Mouse (Mus musculus) 3134 (cell line): ENCODE measurements around the gene Mmp9.

Experiments
- DNase-seq: peaks from one replicate; pipeline ENCODE4 v3.0.0-alpha.2; 2011; ENCODE audit warnings: low spot score; ENCODE audit not compliant: insufficient read length; ENCODE audit errors: extremely low read depth

Mmp9 gene

DNA sequence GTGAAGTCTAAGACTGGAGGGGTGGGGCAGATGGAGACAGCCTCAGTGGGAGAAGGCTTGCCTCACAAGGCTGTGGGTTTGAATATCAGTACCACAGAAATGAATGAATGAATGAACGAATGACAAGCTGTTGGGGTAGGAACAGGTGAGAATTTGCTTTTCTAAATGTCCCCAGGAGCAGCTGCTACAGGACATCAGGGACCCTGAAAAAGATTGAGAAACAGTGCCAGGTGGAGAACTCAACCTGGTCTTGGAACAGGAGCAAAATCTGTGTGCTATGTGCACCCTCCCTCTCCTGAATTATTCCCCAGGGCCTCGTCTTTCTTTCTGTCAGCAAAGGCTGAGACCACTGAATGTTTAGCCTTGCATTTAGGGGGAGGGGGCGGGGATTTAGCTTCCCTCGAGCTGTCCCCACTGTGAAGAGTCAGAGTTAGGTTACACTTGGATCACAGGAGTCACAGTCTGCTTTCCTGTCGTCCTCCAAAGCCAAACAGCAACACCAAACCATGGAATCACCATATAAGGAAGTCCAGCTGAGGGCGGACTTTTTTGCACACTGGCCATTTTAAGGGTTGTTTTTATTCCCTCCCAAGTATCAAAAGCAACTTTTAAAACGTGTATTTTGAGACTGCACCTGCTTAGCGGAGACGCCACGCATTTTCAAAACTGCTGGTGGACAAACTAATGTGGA lies at the start of gene Mmp9:
TSS of gene Mmp9 (plus strand) at position 641 of the 691 bp plus-strand sequence.
- no peak for DNase-seq

DNA sequence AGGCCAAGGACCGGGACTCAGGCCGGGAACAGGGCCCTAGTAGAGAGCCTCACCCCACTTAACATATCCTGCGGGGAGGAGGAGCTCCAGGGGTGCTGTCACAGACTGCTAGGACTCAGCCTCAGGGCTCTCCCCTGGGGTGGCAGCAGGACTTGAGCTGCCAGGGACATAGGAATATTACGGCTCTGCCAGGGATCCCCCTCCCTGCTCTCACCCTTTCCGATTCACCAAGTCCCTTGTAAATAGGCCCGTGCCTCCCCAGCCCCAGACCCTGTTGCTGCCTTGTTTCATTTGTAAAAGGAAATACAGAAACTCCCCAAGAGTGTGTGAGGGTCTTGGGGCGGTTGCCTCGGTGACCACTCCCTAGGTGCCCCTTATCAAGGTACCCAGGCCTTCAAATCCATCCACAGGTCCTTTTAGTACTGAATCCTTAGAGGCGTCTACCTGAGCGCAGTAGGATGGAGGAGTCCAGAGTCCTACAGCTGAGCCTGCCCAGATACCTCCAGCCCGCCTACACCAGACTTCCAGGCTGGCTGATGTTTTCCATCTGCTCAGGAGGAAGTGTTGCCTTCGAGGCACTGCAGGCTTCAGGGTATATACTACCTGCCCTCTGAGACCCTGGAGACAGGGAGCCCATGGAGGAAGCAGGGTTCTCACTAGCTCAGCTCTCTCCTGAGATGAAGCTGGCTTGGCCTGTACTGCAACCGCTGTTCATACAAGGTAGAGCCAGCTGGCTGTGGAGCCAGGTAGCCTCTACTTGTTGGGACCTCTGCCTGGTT lies 49.3 kb upstream of the Mmp9 start:
- no peak for DNase-seq

DNA sequence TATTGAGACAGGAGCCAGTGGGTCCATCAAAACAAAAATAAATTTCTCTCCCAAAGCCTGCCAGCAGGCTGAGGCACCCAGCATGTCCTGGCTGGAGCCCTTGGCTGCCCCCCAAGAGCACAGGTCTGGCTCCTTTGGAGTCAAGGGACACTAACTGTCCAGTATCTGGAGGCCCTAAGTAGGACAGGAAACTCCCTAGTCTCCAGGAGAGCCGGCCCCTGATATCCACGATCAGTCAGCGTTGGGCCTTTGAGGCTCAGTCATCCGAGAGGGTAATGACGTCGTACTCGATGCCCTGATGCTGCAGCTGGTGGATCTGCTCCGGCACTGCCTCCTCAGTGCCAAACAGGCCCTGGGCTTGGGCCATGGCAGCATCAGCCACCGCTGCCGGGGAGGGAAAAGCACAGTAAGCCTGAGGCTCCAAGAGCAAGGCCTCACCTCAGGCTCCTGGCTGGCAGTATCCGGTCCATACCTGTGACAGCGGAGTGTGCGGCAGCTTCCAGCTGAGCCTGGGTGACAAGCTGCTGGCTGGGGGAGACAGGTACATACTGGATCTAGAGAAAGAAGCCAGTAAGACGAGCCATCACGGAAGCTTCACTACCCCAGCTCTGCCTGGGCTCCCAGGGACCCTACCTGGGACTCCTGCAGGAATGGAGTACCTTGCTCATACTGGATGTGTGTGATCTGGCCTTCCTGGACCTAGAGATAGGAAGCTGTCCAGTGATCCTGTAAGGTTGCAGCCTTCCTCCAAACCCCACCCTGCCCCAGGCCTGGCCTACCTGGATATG lies 48.5 kb upstream of the Mmp9 start:
- DNase-seq = no peak

DNA sequence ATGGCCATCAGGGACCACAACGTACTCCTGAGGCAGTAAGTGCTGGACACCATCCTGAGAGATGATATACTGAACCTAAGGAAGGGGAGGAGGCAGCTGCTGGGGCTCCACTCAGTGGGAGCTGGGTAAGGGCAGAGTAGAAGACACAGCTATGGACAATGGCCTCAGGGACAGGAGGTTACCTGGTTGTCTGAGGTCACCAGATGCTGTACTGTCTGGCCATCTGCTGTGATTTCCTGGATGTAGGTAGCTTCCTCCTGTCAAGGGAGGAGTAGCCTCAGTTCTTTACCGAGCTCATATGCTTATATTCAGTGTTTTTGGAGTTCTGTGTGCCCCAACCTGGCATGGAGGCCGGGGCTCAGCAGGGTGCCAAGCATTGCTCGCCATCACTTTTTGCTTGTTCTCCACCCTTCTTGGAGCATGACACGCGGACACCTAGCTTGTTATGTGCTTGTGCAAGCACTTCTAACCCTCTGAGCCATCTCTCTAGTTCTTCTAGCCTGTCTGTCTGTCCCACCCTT lies 47.8 kb upstream of the Mmp9 start:
- no peak for DNase-seq

DNA sequence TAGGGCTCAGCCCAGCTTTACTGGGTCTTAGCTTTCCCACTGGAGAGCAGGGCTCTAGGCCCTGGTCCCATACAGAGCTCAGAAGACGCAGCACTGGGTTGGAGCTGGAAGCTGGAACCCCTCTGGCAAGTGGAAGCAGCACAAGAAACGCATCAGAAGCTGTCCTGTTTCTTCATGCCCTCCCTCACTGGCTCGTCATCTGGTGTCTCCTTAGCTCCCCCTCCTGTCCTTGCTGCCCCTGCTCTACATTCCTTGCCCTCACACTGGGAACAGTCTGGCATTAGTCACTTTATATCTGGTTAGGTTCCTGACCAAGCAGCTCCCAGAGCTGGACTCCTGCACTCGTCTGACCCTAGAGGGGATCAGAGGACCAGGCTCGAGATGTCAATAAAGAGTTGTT lies 46.5 kb upstream of the Mmp9 start:
- no peak for DNase-seq

DNA sequence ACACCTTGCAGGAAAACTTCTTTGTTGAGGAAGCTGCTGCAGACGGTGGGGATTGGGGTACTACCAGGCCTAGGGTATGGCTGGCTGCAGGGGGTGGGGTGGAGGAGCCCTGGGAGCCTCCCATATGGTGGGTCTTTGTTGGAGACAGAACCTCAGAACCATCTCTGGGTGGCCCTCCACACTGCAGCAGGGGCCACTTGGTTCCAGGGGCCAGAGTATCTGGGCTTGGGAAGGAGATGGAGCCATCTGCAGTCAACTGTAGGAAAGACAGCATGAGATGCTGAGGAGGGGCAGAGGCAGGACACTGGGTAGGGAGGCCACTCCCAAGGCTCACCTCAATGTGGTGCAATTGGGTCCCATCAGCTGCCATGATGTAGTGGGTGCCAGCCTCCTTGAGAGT lies 45.9 kb upstream of the Mmp9 start:
- DNase-seq = no peak

DNA sequence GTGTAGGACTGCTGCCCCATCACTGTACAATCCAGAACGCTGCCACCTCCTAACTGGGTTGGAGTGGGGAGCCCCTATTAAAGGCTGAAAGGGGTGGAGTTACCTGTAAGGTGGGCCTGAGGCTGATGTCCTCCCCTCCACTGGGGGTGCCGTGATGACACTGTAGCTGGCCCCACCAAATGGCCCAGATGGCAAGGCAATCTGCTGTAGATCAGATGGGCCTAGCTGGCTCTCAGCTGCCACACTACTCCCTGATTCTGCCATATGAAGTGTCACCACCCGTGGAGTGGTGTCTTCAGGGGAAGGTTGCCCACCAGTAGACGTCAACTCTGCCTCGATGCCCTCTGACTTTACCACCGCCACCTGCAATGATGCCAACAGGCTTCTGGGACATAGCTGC lies 44.7 kb upstream of the Mmp9 start:
- no peak for DNase-seq

DNA sequence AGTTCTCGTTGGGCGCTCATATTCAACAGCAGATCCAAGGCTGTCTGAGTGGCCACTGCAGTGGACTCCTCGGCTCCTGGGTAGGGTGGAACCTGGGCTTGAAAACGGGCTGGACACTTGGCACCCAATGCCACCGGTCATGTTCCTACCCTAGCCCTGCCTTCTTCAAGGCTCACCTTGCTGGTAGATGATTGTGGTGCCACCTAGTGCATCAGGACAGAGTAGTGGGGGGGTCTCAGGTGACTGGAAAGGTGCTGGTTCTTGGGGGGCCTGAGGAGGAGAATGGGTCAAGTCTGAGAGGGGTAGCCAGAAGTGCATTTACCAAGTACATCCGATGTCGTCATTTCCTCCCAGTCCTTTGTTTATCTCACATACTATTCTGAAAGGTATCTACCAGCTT lies 42.6 kb upstream of the Mmp9 start:
- DNase-seq = no peak

DNA sequence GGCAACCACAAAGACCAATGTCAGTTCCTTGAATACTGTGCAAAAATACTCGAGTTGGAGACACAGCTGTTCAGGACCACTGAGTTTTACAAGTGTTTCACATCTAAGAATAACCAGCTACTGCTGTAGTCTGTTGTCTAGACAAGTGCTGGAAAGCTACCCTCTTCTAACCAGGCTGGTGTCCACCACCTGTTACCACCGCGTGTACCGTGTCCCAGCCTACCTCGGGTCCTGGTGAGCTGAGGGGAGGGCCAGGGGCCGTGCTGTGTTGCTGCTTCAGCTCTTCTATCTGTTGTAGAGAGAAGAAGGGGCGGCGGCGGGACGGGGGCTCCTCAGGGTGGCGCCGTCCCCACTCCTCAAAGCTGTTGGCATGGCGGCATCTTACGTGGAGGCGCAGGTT lies 41.5 kb upstream of the Mmp9 start:
- DNase-seq = no peak

DNA sequence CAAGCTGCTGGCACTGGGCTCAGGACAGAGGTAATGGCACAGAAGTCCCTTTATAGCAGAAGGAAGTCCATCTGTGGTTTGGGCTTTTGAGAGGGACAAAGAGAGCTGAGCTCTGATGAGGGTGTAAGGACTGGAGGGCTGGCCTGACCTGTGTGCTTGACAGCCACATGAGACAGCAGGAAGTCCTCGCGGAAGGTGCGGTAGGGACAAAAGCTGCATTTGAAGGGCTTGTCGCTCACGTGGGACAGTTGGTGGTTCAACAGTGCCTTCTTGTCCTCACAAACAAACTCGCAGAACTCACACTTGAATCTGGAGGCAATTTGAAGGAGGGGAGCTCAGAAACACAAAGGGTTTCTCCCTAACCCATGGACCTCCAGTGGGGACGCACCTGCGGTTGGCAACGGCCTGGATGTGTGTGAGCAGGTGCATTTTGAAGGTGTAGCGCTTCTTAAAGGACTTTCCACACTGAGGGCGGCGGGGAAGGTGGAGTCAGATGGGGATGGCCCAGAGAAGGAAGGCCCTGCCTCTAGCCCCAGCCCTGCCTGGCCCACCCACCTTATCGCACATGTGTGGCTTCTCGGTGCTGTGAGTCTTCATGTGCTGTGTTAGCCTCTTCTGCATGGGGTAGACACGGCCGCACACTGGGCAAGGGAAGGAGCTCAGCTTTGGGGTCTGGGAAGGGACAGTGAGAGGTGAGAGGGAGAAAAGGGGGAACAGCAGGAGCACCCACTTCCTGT lies 40.7 kb upstream of the Mmp9 start:
- DNase-seq = no peak

DNA sequence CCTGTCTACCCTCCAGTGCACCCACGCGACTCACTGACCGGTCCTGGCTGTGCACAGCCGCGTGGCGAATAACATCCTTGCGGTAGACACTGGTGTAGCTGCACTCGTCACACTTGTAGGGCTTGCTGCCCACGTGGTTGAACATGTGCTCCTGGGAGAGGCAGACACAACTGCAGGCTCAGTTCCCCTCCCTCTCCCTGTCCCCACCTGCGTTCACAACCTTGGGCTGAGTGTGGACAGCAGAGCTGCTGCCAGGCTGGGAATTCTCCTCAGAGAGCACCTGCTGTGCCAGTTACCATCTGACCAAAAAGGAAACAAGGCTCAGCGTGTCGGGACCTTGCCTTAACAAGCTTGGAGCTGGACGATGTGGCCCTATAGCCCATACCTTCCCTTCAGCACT lies 39.2 kb upstream of the Mmp9 start:
- DNase-seq = no peak

DNA sequence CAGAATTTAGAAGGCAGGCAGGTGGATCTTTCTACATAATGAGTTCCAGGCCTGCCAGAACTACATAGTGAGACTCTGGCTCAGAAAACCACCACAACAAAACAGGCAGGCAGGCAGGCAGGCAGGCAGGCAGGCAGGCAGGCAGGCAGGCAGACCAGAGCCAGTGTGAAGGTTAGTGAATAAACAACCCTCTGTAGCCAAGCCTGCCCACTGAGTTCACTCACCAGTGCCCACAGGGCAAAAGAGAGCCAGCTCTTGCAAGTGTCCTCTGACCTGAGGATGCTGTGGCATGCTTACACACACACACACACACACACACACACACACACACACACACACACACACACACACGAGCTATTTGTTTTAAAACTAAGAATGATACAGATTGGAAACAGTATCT lies 37.1 kb upstream of the Mmp9 start:
- no peak for DNase-seq

DNA sequence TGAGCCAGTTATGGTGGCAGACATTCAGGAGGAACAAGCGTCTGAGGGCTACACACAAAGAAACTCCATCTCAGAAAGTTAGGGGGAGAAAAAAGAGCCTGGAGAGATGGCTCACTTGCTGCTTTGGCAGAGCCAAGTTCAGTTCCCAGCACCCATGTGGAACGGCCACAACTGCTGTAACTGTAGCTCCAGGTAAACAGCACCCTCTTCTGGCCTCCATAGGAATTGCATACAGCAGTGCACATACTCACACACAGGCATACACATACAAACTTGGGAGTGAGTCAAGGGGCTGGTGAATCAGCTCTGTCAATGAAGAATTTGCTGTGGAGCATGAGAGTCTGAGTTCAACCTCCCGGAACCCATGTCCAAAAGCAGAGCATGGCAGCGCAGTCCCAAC lies 34.5 kb upstream of the Mmp9 start:
- no peak for DNase-seq

DNA sequence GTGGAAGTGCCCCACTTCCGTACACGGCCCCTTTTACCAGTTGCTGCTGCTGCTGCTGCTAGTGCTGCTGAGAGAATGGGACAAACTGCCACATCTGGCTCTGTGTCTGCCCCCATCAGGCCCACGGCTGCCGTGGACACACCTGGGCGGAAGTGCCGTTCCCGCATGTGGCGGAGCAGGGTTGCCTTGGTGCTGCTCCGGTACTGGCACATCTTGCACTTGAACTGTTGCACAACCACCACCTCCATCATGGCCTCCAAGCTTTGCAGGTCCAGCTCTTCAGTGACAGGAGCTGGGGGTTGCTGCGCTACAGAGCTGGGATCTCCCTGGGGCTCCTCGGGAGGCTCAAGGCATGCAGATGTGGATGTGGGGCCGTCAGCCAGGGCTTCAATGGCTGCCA lies 33.1 kb upstream of the Mmp9 start:
- no peak for DNase-seq

DNA sequence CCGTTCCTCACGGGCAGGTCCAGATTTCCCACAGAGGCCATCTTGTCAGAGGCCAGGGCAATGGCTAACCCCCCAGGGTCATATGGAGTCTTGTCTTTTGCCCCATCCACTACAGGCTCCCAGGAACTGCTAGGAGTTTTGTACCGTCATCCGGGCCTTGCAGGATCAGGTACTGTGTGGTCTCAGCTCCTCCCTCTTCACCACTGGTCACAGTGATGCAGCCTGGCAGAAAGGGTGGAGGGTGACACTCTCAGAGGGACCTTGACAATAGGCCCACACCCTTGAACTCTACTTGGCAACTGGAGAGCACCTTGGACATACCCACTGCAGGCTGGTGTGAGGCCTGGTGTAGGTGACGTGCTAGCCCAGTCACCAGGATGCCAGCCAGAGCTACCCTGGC lies 32.6 kb upstream of the Mmp9 start:
- no peak for DNase-seq

DNA sequence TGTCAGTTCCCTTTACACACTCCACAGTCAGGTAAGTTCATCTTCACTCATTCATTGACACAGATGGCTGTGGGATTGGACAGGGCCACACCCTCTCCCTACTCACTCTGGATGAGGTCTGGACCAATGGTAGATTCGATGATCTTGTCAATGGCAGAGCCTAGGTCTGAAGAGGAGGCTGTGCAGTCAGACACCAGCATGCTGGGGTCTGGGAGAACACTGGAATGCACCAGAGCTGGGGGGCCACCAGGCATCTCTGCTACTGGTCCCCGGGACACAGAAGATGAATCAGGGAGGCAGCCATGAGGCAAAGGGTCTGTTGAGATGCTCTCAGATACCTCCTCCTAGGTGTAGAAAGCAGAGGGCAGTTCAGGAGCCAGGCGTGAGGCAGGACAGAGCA lies 31.5 kb upstream of the Mmp9 start:
- no peak for DNase-seq

DNA sequence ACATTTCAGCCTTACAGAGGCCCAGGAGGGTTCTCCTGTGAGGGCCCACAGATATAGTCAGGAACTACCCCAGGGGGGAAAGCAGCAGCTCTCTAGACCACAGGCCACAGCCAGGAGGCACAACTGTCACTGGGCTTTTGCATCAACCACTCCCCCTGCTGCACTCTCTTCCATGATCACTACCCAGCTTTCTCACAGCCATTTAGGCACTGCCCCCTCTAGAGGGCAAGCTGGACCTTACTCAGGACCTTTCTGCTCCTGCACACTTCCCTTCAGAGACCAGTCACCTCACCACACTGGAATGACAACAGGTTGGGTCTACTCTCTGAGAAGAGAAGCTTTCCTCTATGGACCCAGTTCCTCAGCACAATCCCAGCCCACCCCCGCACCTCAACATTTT lies 31.0 kb upstream of the Mmp9 start:
- DNase-seq = no peak

DNA sequence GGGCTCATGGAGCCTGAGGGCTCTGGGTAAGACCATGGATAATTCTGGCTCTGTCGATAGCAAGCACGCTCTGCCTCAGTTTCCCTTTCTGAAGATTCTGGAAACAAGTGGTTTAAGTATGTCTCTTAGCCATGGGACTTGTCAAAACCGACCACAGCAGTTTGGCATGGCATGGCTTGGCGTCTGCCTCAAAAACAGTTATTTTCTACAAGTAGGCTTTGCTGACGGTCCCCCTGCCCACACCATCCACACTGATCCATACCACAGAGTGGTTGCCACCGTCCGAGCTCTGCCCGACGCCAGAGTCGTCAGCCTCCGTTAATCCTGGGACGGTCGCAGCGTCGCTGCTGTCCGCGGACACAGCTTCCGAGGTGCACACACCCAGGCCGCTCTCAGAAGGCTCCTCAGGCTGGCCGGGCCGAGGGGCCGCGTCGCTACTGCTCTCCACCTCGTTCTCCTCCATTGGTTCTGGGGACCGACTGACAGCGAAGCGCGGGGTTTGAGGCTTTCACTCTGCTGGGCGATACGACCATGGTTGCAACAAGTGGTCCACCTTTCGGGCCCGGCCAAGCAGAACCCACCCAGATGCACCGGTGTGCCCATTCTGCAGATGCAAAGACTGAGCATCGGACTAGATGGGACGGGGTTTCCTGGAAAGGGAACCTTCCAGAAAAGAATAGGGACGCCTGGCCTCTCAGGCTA lies 30.1 kb upstream of the Mmp9 start:
- DNase-seq = no peak

DNA sequence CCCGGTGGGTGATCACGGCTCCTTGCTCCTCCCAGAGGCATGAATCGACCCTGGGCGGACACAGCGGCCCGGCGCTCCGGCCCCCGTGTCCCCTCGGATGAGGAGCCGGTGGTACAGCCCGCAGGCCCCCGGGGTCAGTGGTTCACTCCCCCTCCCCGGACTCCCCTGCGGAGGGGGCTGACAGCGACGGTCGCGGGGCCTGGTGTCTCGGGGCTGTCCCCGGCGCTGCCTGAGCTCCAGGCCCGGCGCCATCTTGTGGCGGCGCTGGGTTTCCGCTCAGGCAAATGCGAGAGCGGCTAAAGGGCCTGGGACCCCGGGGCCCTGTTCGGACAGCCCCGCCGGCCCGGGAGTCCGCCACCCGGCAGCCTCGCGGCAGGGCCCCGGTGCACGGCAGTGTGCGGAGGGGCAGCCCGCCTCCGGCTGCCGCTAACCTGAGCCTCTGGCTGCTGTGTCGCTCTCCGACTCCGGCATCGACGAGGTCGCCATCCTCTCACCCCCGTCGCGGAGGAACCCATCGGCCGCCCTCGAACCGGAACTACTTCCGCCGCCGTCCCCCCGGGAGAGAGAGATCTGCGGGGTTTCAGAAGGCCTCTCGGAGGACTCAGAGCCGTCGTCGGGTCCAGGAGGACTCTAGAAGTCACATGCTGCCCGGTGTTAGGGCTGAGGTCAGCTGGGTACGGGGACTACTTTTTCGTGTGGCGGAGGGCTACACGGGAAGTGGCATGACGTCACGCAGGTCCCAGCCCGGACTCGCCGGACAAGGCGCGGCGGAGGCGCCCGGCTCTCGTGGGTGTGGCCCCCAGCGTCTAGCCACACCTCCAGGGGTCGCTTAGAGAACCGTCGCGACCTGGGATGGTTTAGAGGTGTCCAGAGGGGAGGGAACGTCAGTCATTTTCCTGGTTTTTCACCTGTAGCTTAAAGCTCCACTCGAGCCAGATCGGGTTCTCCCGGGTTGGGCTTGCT lies 29.2 kb upstream of the Mmp9 start, which contains the start of gene Zfp335:
TSS of gene Zfp335 (minus strand) at position 672 of the 963 bp plus-strand sequence.
- DNase-seq = peak; percentile 93
